Mouse (Mus musculus) liver, embryonic 14.5 days (tissue): ENCODE results near the gene Snx18. TPM values are rescaled to one million over a fixed set of nuclear protein-coding genes. Genes with fewer than 3 reads are reported as not detected.

Experiments
- ATAC-seq: fragments of 200-750 bp; cut with Nextera tagmentation; 2 replicates; pipeline ENCODE4 v1.8.0; 2017; ENCODE audit warnings: moderate number of reproducible peaks, mild to moderate bottlenecking, moderate library complexity; ENCODE audit not compliant: insufficient read depth
- DNase-seq, 3 experiments: peaks; one replicate each; pipeline ENCODE4 v3.0.0-alpha.2; 2012 to 2013; ENCODE audit warnings: low read depth in 3 of 3, low spot score in 3 of 3
- H3K27ac ChIP-seq: fragments of 300-500 bp; sonication (generic); 2 replicates; pipeline ENCODE4 v1.5.1; 2014; ENCODE audit warnings: moderate library complexity, mild to moderate bottlenecking, control low read depth, inconsistent platforms
- H3K27me3 ChIP-seq: fragments of 300-500 bp; sonication (generic); 2 replicates; pipeline ENCODE4 v1.6.1; 2014; ENCODE audit warnings: mild to moderate bottlenecking, low read length, moderate library complexity; ENCODE audit not compliant: control insufficient read depth, insufficient read depth
- H3K36me3 ChIP-seq: fragments of 300-500 bp; sonication (generic); replicated peaks from 2 replicates; pipeline ENCODE4 v1.6.1; 2014; ENCODE audit warnings: low read depth; ENCODE audit not compliant: control insufficient read depth, insufficient read depth
- H3K4me1 ChIP-seq, 2 experiments: fragments of 200-500 bp in 1 of 2; fragments of 300-500 bp in 1 of 2; sonication (generic) in 1 of 2; replicated peaks; 2 replicates each; pipeline ENCODE4 v1.6.1; 2012 to 2014; ENCODE audit warnings: antibody characterized with exemption in 1 of 2, inconsistent platforms in 1 of 2, low read length in 1 of 2; ENCODE audit not compliant: control insufficient read depth in 2 of 2, insufficient read depth in 2 of 2
- H3K4me2 ChIP-seq: fragments of 300-500 bp; sonication (generic); 2 replicates; pipeline ENCODE4 v1.6.1; 2014; ENCODE audit warnings: low read depth, mild to moderate bottlenecking, control low read depth, moderate library complexity
- H3K4me3 ChIP-seq, 2 experiments: fragments of 200-500 bp in 1 of 2; fragments of 300-500 bp in 1 of 2; sonication (generic) in 1 of 2; 2 replicates each; pipeline ENCODE4 v1.5.1; 2012 to 2014; ENCODE audit warnings: low read depth in 2 of 2, low read length in 2 of 2, mild to moderate bottlenecking in 2 of 2, control low read depth in 1 of 2, inconsistent platforms in 1 of 2, moderate library complexity in 1 of 2; ENCODE audit not compliant: insufficient read depth in 1 of 2
- H3K9ac ChIP-seq: fragments of 300-500 bp; sonication (generic); replicated peaks from 2 replicates; pipeline ENCODE4 v1.6.1; 2014; ENCODE audit warnings: mild to moderate bottlenecking, control low read depth, moderate library complexity
- H3K9me3 ChIP-seq: fragments of 300-500 bp; sonication (generic); 2 replicates; pipeline ENCODE4 v1.6.1; 2016; ENCODE audit warnings: low read length, mixed read lengths; ENCODE audit not compliant: control insufficient read depth
- CTCF ChIP-seq: IDR thresholded peaks from 2 replicates; pipeline ENCODE4 v1.5.1; 2016; ENCODE audit warnings: antibody characterized with exemption, low read depth, control low read depth
- EP300 ChIP-seq: IDR thresholded peaks from 2 replicates; pipeline ENCODE4 v1.6.1; 2016; ENCODE audit warnings: antibody characterized with exemption, low read depth
- WGBS: fragments of 180-500 bp; shearing (Covaris S2); extraction: QIAGEN DNeasy Blood & Tissue Kit; methylation state at CpG from one replicate; pipeline ENCODE4 v1.1.7; 2014; ENCODE audit not compliant: insufficient replicate concordance; 5-methylcytosine and 5-hydroxymethylcytosine counted together
- polyA plus RNA-seq, 2 experiments: library from polyadenylated mRNA; depleted of rRNA in 1 of 2; stranded (reverse) in 1 of 2; unstranded in 1 of 2; fragments of >200 nt; fragmentation: Nextera tagmentation in 1 of 2; extraction: Ambion mirVana in 1 of 2; gene quantifications; 2 replicates each; pipeline versions ENCODE4 v1.2.1 to v1.2.3; 2012 to 2014

Gene Snx18
- polyA plus RNA-seq, 2 experiments, result 3.8 to 5.9 TPM

DNA sequence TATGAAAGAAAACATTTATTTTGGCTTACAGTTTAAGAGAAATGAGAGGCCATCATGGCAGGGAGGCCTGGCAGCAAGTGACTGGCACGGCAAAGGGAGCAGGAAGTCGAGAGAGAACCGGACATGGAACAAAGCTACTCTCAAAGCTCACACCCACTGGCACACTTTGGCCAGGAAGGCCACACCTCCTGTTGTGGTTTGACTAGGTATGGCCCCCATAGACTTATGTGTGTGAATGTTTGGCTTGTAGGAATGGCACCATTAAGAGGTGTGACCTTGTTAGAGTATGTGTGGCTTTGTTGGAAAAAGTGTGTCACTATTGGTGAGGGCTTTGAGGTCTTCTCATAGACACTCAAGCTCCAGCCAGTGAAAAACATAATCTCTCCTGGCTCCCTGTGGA, 69.3 kb downstream of the Snx18 start:
- TF ChIP-seq EP300 (no peak), CTCF (no peak)
- H3K4me2 ChIP-seq, result no peak overlapping the region
- ATAC-seq (no peak), DNase-seq (no peak)
- H3K27ac ChIP-seq, result no peak overlapping the region
- no peaks in the 10 kb centered on the region for H3K9me3 ChIP-seq
- no peaks in the 10 kb centered on the region; a peak in 1 of 4 replicates for H3K4me1 ChIP-seq
- 56% methylated on average over 3 of the region's 3 CpGs for WGBS
- no peak overlapping the region for H3K9ac ChIP-seq
- no peaks in the 10 kb centered on the region for H3K27me3 ChIP-seq
- no peak overlapping the region for H3K4me3 ChIP-seq
- no peaks in the 10 kb centered on the region for H3K36me3 ChIP-seq

DNA sequence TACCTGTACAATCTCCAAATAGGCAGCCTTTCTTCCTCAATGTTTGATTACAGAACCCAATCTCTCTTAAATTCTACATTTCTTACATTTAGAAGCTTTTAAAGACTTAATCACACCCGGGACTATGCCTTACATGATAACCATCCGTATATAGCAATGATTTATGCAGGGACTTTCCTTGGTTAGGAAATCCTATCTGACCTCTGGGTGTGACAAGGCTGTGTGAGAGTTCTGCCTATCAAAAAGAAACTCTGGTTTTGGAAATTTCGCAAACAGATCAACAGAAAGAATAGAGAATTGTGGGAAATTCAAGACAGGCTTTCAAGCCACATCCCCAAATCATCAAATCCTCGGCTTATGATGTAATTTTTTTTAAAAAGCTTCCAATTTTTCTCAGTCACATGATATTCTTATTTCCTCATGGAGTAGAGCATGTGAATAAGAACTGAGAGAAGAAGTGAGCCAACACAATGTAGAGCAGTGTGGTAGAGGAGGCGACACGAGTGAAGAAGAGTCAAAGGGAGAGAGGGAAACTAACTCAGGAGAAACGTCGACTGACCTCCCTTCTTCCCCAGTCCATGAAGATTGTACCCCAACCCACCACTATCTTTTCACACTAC, 70.4 kb downstream of the Snx18 start:
- no peaks in the 10 kb centered on the region for H3K9me3 ChIP-seq
- no peak overlapping the region for H3K9ac ChIP-seq
- H3K36me3 ChIP-seq, result no peaks in the 10 kb centered on the region
- DNase-seq, result no peak
- whole genome bisulfite sequencing, result 57% methylated on average over 8 of the region's 8 CpGs
- no peak for ATAC-seq
- H3K27me3 ChIP-seq, result no peaks in the 10 kb centered on the region
- H3K4me1 ChIP-seq, result no peaks in the 10 kb centered on the region
- H3K4me2 ChIP-seq, result no peak overlapping the region
- H3K4me3 ChIP-seq, result no peak overlapping the region
- H3K27ac ChIP-seq, result no peak overlapping the region
- no peak for TF ChIP-seq CTCF
- TF ChIP-seq EP300, result no peak

DNA sequence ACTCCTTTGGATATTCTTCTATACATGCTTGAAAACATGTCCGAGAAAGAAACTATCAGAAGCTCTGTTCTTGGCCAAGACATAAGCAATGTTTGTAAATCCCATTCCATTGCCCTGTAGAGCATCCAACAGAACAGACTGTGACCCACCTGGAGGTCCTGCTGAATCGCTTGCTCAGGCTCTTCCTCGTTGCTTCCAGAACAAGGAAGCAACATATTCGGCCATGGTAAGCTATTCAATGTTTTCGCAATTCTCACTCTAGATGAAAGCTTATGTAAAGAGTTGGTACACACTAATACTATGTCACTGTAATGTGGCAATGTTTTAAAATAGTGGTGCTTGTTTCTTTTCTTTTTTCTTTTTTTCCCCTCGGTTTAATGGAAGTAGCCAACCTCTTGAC, 76.0 kb downstream of the Snx18 start:
- ATAC-seq (no peak), DNase-seq (no peak)
- Histone ChIP-seq H3K27ac (no peak overlapping the region), H3K4me1 (no peaks in the 10 kb centered on the region), H3K4me2 (no peak overlapping the region), H3K36me3 (no peaks in the 10 kb centered on the region), H3K9ac (no peak overlapping the region), H3K27me3 (no peaks in the 10 kb centered on the region), H3K4me3 (no peak overlapping the region), H3K9me3 (no peaks in the 10 kb centered on the region)
- TF ChIP-seq CTCF (no peak), EP300 (no peak)
- 64% methylated on average over 6 of the region's 6 CpGs for WGBS

Other genes starting within 250 kb of the Snx18 start
- gene Hspb3, start 45.1 kb upstream of the Snx18 start, polyA plus RNA-seq (2012; rRNA removed), result 0.06 TPM in 1 of 2 replicates, not detected in the other
- not detected in 2 replicates for gene Hspb3, start 45.1 kb upstream of the Snx18 start, polyA plus RNA-seq (2014; fragmentation: Nextera tagmentation; extraction: Ambion mirVana)
- 1.9 and 2.0 TPM in 2 replicates for gene Arl15, start 175.9 kb upstream of the Snx18 start, polyA plus RNA-seq (2012; rRNA removed)
- 2.6 and 3.0 TPM in 2 replicates for gene Arl15, start 175.9 kb upstream of the Snx18 start, polyA plus RNA-seq (2014; fragmentation: Nextera tagmentation; extraction: Ambion mirVana)